Mouse (Mus musculus) kidney, postnatal 4 days (tissue): Measurements from ENCODE around the gene Usp30.

Source experiments
- DNase-seq, 2 experiments: peaks; one replicate each; pipeline ENCODE4 v3.0.0; 2021; ENCODE audit warnings: mixed read lengths in 2 of 2

Gene Usp30

GRCm38 (mm10) chr5:114129550-114130210 is 64.4 kb downstream of the Usp30 start:
- no peak for DNase-seq

- DNase-seq = peak; percentile 78 to 86
These were observed 64.9 kb downstream of the Usp30 start, which contains the start of gene Ung for GRCm38 (mm10) chr5:114130211-114130605. TSS of gene Ung (plus strand) at chr5:114130386.

- peak; percentile 96 to 97 for DNase-seq
These were observed 65.6 kb downstream of the Usp30 start for GRCm38 (mm10) chr5:114130698-114131520.

GRCm38 (mm10) chr5:114131521-114131840 is 66.2 kb downstream of the Usp30 start:
- peak; percentile 55 to 68 for DNase-seq

- no peak for DNase-seq
These were observed 67.6 kb downstream of the Usp30 start for GRCm38 (mm10) chr5:114132841-114133240.

- peak; percentile 72 to 76 for DNase-seq
These were observed 68.9 kb downstream of the Usp30 start for GRCm38 (mm10) chr5:114134091-114134534.

GRCm38 (mm10) chr5:114135516-114135915 is 70.3 kb downstream of the Usp30 start:
- DNase-seq = no peak

GRCm38 (mm10) chr5:114137481-114138276 is 72.4 kb downstream of the Usp30 start:
- no peak for DNase-seq

- DNase-seq = peak; percentile 34 to 66
These were observed 73.3 kb downstream of the Usp30 start for GRCm38 (mm10) chr5:114138277-114139164.

- peak; percentile 84 to 91 for DNase-seq
These were observed 73.9 kb downstream of the Usp30 start for GRCm38 (mm10) chr5:114139175-114139574.

- DNase-seq = peak in 1 of 2 experiments; percentile 48
These were observed 81.0 kb downstream of the Usp30 start, which contains the start of gene Acacb for GRCm38 (mm10) chr5:114146028-114146888. TSS of gene Acacb (plus strand) at chr5:114146535.

- DNase-seq = no peak
These were observed 82.0 kb downstream of the Usp30 start for GRCm38 (mm10) chr5:114147043-114147972.

- no peak for DNase-seq
These were observed 87.3 kb downstream of the Usp30 start for GRCm38 (mm10) chr5:114152359-114153092.

GRCm38 (mm10) chr5:114153490-114153889 is 88.2 kb downstream of the Usp30 start:
- DNase-seq = peak; percentile 48 to 57

- no peak for DNase-seq
These were observed 89.5 kb downstream of the Usp30 start for GRCm38 (mm10) chr5:114154765-114155164.

- DNase-seq = peak; percentile 34 to 41
These were observed 90.1 kb downstream of the Usp30 start for GRCm38 (mm10) chr5:114155168-114155933.

- no peak for DNase-seq
These were observed 92.0 kb downstream of the Usp30 start for GRCm38 (mm10) chr5:114157236-114157635.

GRCm38 (mm10) chr5:114161424-114161823 is 96.2 kb downstream of the Usp30 start:
- no peak for DNase-seq
